Mouse (Mus musculus): ENCODE measurements at regions not wholly inside any gene's neighbourhood (a gene's known extent, or its start where the extent isn't known, plus 50 kb on each side); places are given as distances from the start of the nearest gene placed in this dataset.

- Histone ChIP-seq H3K27ac (ENCODE audit: insufficient read depth, low read length) (no peak overlapping the region), H3K4me1 (ENCODE audit: control insufficient read depth, insufficient read depth, low read length) (no peaks in the 10 kb centered on the region), H3K4me3 (ENCODE audit: insufficient read depth, low read length) (no peak overlapping the region)
- TF ChIP-seq CTCF (IDR thresholded peaks at IDR 0.05; ENCODE audit: extremely low read depth, insufficient read depth, low read length) (no peak), POLR2A (IDR thresholded peaks at IDR 0.05; ENCODE audit: extremely low read depth, insufficient read depth, low read length) (no peak)
Observed at GRCm38 (mm10) chr10:119146342-119146741, 93.5 kb downstream of the Cand1 start.

GRCm38 (mm10) chr10:119142866-119143265 is 97.0 kb downstream of the Cand1 start:
- no peak overlapping the region for H3K4me3 ChIP-seq (ENCODE audit: insufficient read depth, low read length)

GRCm38 (mm10) chr10:119142307-119142706 is 97.5 kb downstream of the Cand1 start:
- TF ChIP-seq POLR2A (IDR thresholded peaks at IDR 0.05; ENCODE audit: extremely low read depth, insufficient read depth, low read length) (no peak), CTCF (IDR thresholded peaks at IDR 0.05; ENCODE audit: extremely low read depth, insufficient read depth, low read length) (no peak)
- H3K4me1 ChIP-seq (ENCODE audit: control insufficient read depth, insufficient read depth, low read length), result no peaks in the 10 kb centered on the region
- no peak overlapping the region for H3K27ac ChIP-seq (ENCODE audit: insufficient read depth, low read length)
- no peak overlapping the region for H3K4me3 ChIP-seq (ENCODE audit: insufficient read depth, low read length)

More at GRCm38 (mm10) chr10:119142866-119143265, 97.0 kb downstream of the Cand1 start:
- no peaks in the 10 kb centered on the region for H3K4me1 ChIP-seq (ENCODE audit: control insufficient read depth, insufficient read depth, low read length)
- no peak overlapping the region for H3K27ac ChIP-seq (ENCODE audit: insufficient read depth, low read length)
- TF ChIP-seq POLR2A (IDR thresholded peaks at IDR 0.05; ENCODE audit: extremely low read depth, insufficient read depth, low read length) (no peak), CTCF (IDR thresholded peaks at IDR 0.05; ENCODE audit: extremely low read depth, insufficient read depth, low read length) (no peak)

GRCm38 (mm10) chr10:119138237-119138636 is 101.6 kb downstream of the Cand1 start:
- Histone ChIP-seq H3K4me3 (ENCODE audit: insufficient read depth, low read length) (no peak overlapping the region), H3K4me1 (ENCODE audit: control insufficient read depth, insufficient read depth, low read length) (no peaks in the 10 kb centered on the region), H3K27ac (ENCODE audit: insufficient read depth, low read length) (no peak overlapping the region)
- no peak for TF ChIP-seq CTCF (IDR thresholded peaks at IDR 0.05; ENCODE audit: extremely low read depth, insufficient read depth, low read length)
- no peak for TF ChIP-seq POLR2A (IDR thresholded peaks at IDR 0.05; ENCODE audit: extremely low read depth, insufficient read depth, low read length)

GRCm38 (mm10) chr10:119135489-119135924 is 104.3 kb downstream of the Cand1 start:
- TF ChIP-seq CTCF (IDR thresholded peaks at IDR 0.05; ENCODE audit: extremely low read depth, insufficient read depth, low read length) (no peak), POLR2A (IDR thresholded peaks at IDR 0.05; ENCODE audit: extremely low read depth, insufficient read depth, low read length) (no peak)
- H3K4me1 ChIP-seq (ENCODE audit: control insufficient read depth, insufficient read depth, low read length), result no peaks in the 10 kb centered on the region
- no peak overlapping the region for H3K4me3 ChIP-seq (ENCODE audit: insufficient read depth, low read length)
- H3K27ac ChIP-seq (ENCODE audit: insufficient read depth, low read length), result no peak overlapping the region

GRCm38 (mm10) chr10:119134797-119135488 is 104.9 kb downstream of the Cand1 start:
- no peak for TF ChIP-seq CTCF (IDR thresholded peaks at IDR 0.05; ENCODE audit: extremely low read depth, insufficient read depth, low read length)
- no peak for TF ChIP-seq POLR2A (IDR thresholded peaks at IDR 0.05; ENCODE audit: extremely low read depth, insufficient read depth, low read length)
- Histone ChIP-seq H3K4me1 (ENCODE audit: control insufficient read depth, insufficient read depth, low read length) (no peaks in the 10 kb centered on the region), H3K4me3 (ENCODE audit: insufficient read depth, low read length) (no peak overlapping the region), H3K27ac (ENCODE audit: insufficient read depth, low read length) (no peak overlapping the region)

GRCm38 (mm10) chr10:119131977-119132376 is 107.9 kb downstream of the Cand1 start:
- TF ChIP-seq CTCF (IDR thresholded peaks at IDR 0.05; ENCODE audit: extremely low read depth, insufficient read depth, low read length) (no peak), POLR2A (IDR thresholded peaks at IDR 0.05; ENCODE audit: extremely low read depth, insufficient read depth, low read length) (no peak)
- Histone ChIP-seq H3K27ac (ENCODE audit: insufficient read depth, low read length) (no peak overlapping the region), H3K4me3 (ENCODE audit: insufficient read depth, low read length) (no peak overlapping the region), H3K4me1 (ENCODE audit: control insufficient read depth, insufficient read depth, low read length) (no peaks in the 10 kb centered on the region)

GRCm38 (mm10) chr10:119130676-119131075 is 109.2 kb downstream of the Cand1 start:
- TF ChIP-seq POLR2A (IDR thresholded peaks at IDR 0.05; ENCODE audit: extremely low read depth, insufficient read depth, low read length), result no peak
- TF ChIP-seq CTCF (IDR thresholded peaks at IDR 0.05; ENCODE audit: extremely low read depth, insufficient read depth, low read length), result no peak
- no peak overlapping the region for H3K4me3 ChIP-seq (ENCODE audit: insufficient read depth, low read length)
- no peak overlapping the region for H3K27ac ChIP-seq (ENCODE audit: insufficient read depth, low read length)
- no peaks in the 10 kb centered on the region for H3K4me1 ChIP-seq (ENCODE audit: control insufficient read depth, insufficient read depth, low read length)

- no peaks in the 10 kb centered on the region for H3K4me1 ChIP-seq (ENCODE audit: control insufficient read depth, insufficient read depth, low read length)
- no peak overlapping the region for H3K27ac ChIP-seq (ENCODE audit: insufficient read depth, low read length)
- H3K4me3 ChIP-seq (ENCODE audit: insufficient read depth, low read length), result no peak overlapping the region
- TF ChIP-seq CTCF (IDR thresholded peaks at IDR 0.05; ENCODE audit: extremely low read depth, insufficient read depth, low read length), result no peak
- no peak for TF ChIP-seq POLR2A (IDR thresholded peaks at IDR 0.05; ENCODE audit: extremely low read depth, insufficient read depth, low read length)
Observed at GRCm38 (mm10) chr10:119128035-119128434, 111.8 kb downstream of the Cand1 start.

- no peak for TF ChIP-seq POLR2A (IDR thresholded peaks at IDR 0.05; ENCODE audit: extremely low read depth, insufficient read depth, low read length)
- TF ChIP-seq CTCF (IDR thresholded peaks at IDR 0.05; ENCODE audit: extremely low read depth, insufficient read depth, low read length), result no peak
Observed at GRCm38 (mm10) chr10:119123517-119123916, 116.3 kb downstream of the Cand1 start.

More at GRCm38 (mm10) chr10:119123517-119123916, 116.3 kb downstream of the Cand1 start:
- Histone ChIP-seq H3K4me3 (ENCODE audit: insufficient read depth, low read length) (no peak overlapping the region), H3K27ac (ENCODE audit: insufficient read depth, low read length) (no peak overlapping the region), H3K4me1 (ENCODE audit: control insufficient read depth, insufficient read depth, low read length) (no peaks in the 10 kb centered on the region)
